Mouse (Mus musculus) testis, adult 2 months (tissue): ENCODE results near the gene Rnf213.

ENCODE experiments used
- CTCF ChIP-seq: fragments of 200-500 bp; IDR thresholded peaks from 2 replicates; pipeline ENCODE4 v1.5.1; 2012; ENCODE audit warnings: low read depth, mild to moderate bottlenecking, inconsistent platforms, low read length, moderate library complexity; ENCODE audit not compliant: control insufficient read depth, insufficient read depth, insufficient replicate concordance
- POLR2A ChIP-seq: fragments of 200-500 bp; IDR thresholded peaks from 2 replicates; pipeline ENCODE4 v1.6.1; 2012; ENCODE audit warnings: low read depth, mild to moderate bottlenecking, inconsistent platforms, low read length, moderate library complexity; ENCODE audit not compliant: control insufficient read depth

- TF ChIP-seq CTCF (no peak), POLR2A (no peak)
Observed at GRCm38 (mm10) chr11:119392001-119392614, 792 bp upstream of the Rnf213 start.
